Mouse (Mus musculus): ENCODE results near the gene Ccz1. TPM values are rescaled to one million over a fixed set of nuclear protein-coding genes. Genes with fewer than 3 reads are reported as not detected.

The Ccz1 gene
- polyA plus RNA-seq, 1 experiment from 2014 or later: 57.1 TPM

GRCm38 (mm10) chr5:144047324-144047723 lies 32.6 kb upstream of the Ccz1 start:
- H3K36me3 ChIP-seq (ENCODE audit: control insufficient read depth, insufficient read depth, low read length): no peaks in the 10 kb centered on the region
- no peaks in the 10 kb centered on the region for H3K9me3 ChIP-seq (ENCODE audit: control insufficient read depth, low read length)
- H3K9ac ChIP-seq (ENCODE audit: low read length): no peak overlapping the region
- 72% methylated on average over 13 of the region's 13 CpGs for WGBS
- no peak overlapping the region for H3K4me2 ChIP-seq (replicated peaks; ENCODE audit: low read depth)
- DNase-seq (ENCODE audit: low spot score) (no peak), ATAC-seq (ENCODE audit: low FRiP score, low TSS enrichment) (no peak)
- no peak overlapping the region for H3K4me3 ChIP-seq (ENCODE audit: low read depth, low read length)
- H3K4me1 ChIP-seq (replicated peaks; ENCODE audit: control insufficient read depth, insufficient read depth): no peaks in the 10 kb centered on the region
- H3K27ac ChIP-seq (replicated peaks): no peak overlapping the region
- no peaks in the 10 kb centered on the region for H3K27me3 ChIP-seq (ENCODE audit: control insufficient read depth, insufficient read depth, low read length)
- no peak for TF ChIP-seq EP300 (optimal IDR thresholded peaks at IDR 0.05)
- no peak for TF ChIP-seq CTCF (IDR thresholded peaks at IDR 0.05; ENCODE audit: low read depth)

DNA sequence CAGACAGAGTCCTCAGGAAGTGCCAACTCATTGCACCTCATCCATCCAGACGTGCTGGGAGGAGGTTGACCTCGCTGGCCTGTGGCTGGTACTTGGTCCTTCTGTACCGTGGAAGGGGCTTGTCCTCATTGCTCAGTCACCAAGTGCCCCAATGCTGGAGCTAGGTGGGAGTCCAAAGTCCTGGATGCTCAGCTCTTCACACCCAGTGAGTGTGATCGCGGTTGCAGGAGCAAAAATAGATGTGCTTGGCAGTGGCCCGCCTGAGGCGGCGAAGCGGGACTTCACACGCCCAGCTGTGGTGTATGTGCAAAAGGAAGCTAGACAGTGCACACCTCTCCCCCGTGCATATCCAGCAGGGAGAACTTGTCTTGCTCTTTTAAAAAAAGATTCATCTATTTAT lies 28.5 kb upstream of the Ccz1 start:
- Histone ChIP-seq H3K9me3 (ENCODE audit: control insufficient read depth, low read length) (no peaks in the 10 kb centered on the region), H3K36me3 (ENCODE audit: control insufficient read depth, insufficient read depth, low read length) (no peaks in the 10 kb centered on the region), H3K27ac (replicated peaks) (no peak overlapping the region), H3K4me3 (ENCODE audit: low read depth, low read length) (no peak overlapping the region), H3K4me2 (replicated peaks; ENCODE audit: low read depth) (no peak overlapping the region), H3K9ac (ENCODE audit: low read length) (no peak overlapping the region), H3K4me1 (replicated peaks; ENCODE audit: control insufficient read depth, insufficient read depth) (no peaks in the 10 kb centered on the region), H3K27me3 (ENCODE audit: control insufficient read depth, insufficient read depth, low read length) (no peaks in the 10 kb centered on the region)
- 81% methylated on average over 11 of the region's 11 CpGs for whole genome bisulfite sequencing
- ATAC-seq (ENCODE audit: low FRiP score, low TSS enrichment) (no peak), DNase-seq (ENCODE audit: low spot score) (no peak)
- TF ChIP-seq CTCF (IDR thresholded peaks at IDR 0.05; ENCODE audit: low read depth) (no peak), EP300 (optimal IDR thresholded peaks at IDR 0.05) (no peak)

- H3K9me3 ChIP-seq (ENCODE audit: control insufficient read depth, low read length): no peaks in the 10 kb centered on the region
- peak; percentile 79 for DNase-seq (ENCODE audit: low spot score)
- TF ChIP-seq EP300 (optimal IDR thresholded peaks at IDR 0.05): no peak
- TF ChIP-seq CTCF (IDR thresholded peaks at IDR 0.05; ENCODE audit: low read depth): peak; percentile 94
- peak; percentile 49; the same call in 1 of the 2 replicates for ATAC-seq (ENCODE audit: low FRiP score, low TSS enrichment)
- H3K9ac ChIP-seq (ENCODE audit: low read length): no peak overlapping the region
- H3K4me2 ChIP-seq (replicated peaks; ENCODE audit: low read depth): peak overlapping the region; percentile 31
- 48% methylated on average over 11 of the region's 11 CpGs for WGBS
- H3K4me3 ChIP-seq (ENCODE audit: low read depth, low read length): no peak overlapping the region
- no peaks in the 10 kb centered on the region for H3K4me1 ChIP-seq (replicated peaks; ENCODE audit: control insufficient read depth, insufficient read depth)
- H3K36me3 ChIP-seq (ENCODE audit: control insufficient read depth, insufficient read depth, low read length): no peaks in the 10 kb centered on the region
- no peaks in the 10 kb centered on the region for H3K27me3 ChIP-seq (ENCODE audit: control insufficient read depth, insufficient read depth, low read length)
- no peak overlapping the region for H3K27ac ChIP-seq (replicated peaks)
Measured at GRCm38 (mm10) chr5:144040720-144041364, 26.2 kb upstream of the Ccz1 start.

- ATAC-seq (ENCODE audit: low FRiP score, low TSS enrichment): no peak
- Histone ChIP-seq H3K4me1 (replicated peaks; ENCODE audit: control insufficient read depth, insufficient read depth) (no peaks in the 10 kb centered on the region), H3K9me3 (ENCODE audit: control insufficient read depth, low read length) (no peaks in the 10 kb centered on the region), H3K27ac (replicated peaks) (no peak overlapping the region), H3K36me3 (ENCODE audit: control insufficient read depth, insufficient read depth, low read length) (no peaks in the 10 kb centered on the region), H3K4me2 (replicated peaks; ENCODE audit: low read depth) (no peak overlapping the region), H3K27me3 (ENCODE audit: control insufficient read depth, insufficient read depth, low read length) (no peaks in the 10 kb centered on the region), H3K9ac (ENCODE audit: low read length) (no peak overlapping the region), H3K4me3 (ENCODE audit: low read depth, low read length) (no peak overlapping the region)
- whole genome bisulfite sequencing: 92% methylated on average over 5 of the region's 5 CpGs
- no peak for DNase-seq (ENCODE audit: low spot score)
- TF ChIP-seq EP300 (optimal IDR thresholded peaks at IDR 0.05): no peak
- no peak for TF ChIP-seq CTCF (IDR thresholded peaks at IDR 0.05; ENCODE audit: low read depth)
Measured at GRCm38 (mm10) chr5:144039886-144040285, 25.2 kb upstream of the Ccz1 start.

DNA sequence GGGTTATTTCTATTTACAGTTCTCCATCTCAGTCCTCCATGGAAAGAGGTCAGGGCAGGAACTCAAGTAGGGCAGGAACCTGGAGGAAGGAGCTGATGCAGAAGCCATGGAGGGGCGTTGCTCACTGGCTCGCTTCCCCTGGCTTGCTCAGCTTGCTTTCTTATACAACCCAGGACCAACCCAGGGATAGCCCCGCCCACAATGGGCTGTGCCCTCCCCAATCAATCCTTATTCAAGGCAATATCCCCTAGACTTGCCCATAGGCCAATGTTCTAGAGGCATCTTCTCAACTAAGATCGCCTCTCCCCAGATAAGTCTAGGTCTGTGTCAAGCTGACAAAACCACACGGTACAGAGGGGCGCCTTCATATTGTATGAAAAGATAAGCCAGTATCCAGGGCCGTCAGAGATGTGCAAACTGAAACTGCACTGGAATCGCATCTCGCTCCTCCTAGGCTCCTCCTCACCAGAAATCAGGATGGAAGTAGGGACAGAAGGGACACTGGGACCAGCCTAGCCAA lies 24.5 kb upstream of the Ccz1 start:
- no peaks in the 10 kb centered on the region for H3K4me1 ChIP-seq (replicated peaks; ENCODE audit: control insufficient read depth, insufficient read depth)
- DNase-seq (ENCODE audit: low spot score) (no peak), ATAC-seq (ENCODE audit: low FRiP score, low TSS enrichment) (no peak)
- no peak overlapping the region for H3K4me2 ChIP-seq (replicated peaks; ENCODE audit: low read depth)
- 79% methylated on average over 9 of the region's 9 CpGs for WGBS
- H3K36me3 ChIP-seq (ENCODE audit: control insufficient read depth, insufficient read depth, low read length): no peaks in the 10 kb centered on the region
- no peak overlapping the region for H3K4me3 ChIP-seq (ENCODE audit: low read depth, low read length)
- H3K9me3 ChIP-seq (ENCODE audit: control insufficient read depth, low read length): no peaks in the 10 kb centered on the region
- no peak overlapping the region for H3K9ac ChIP-seq (ENCODE audit: low read length)
- no peaks in the 10 kb centered on the region for H3K27me3 ChIP-seq (ENCODE audit: control insufficient read depth, insufficient read depth, low read length)
- H3K27ac ChIP-seq (replicated peaks): no peak overlapping the region
- TF ChIP-seq EP300 (optimal IDR thresholded peaks at IDR 0.05): no peak
- no peak for TF ChIP-seq CTCF (IDR thresholded peaks at IDR 0.05; ENCODE audit: low read depth)

DNA sequence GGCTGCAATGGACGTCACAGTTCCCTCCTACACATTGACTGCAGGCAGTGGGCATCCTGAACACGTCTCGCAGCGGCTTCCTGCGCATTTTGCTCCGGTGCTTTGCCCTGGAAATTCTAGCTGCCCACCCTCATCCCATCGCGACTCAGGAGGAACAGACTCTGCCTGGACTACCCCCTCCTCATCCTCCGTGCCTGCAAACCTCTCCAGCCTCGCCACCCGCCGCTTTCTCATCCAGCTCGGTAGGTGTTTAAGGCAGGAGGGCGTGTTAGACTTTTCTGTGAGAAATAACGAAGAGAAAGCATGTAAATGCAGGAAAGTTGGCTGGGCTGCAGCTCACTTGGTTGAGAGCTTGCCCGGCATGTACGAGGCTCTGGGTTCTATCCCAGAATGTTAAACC lies 22.3 kb upstream of the Ccz1 start:
- Histone ChIP-seq H3K4me2 (replicated peaks; ENCODE audit: low read depth) (no peak overlapping the region), H3K27ac (replicated peaks) (no peak overlapping the region), H3K9me3 (ENCODE audit: control insufficient read depth, low read length) (no peaks in the 10 kb centered on the region), H3K36me3 (ENCODE audit: control insufficient read depth, insufficient read depth, low read length) (no peaks in the 10 kb centered on the region), H3K9ac (ENCODE audit: low read length) (no peak overlapping the region), H3K4me1 (replicated peaks; ENCODE audit: control insufficient read depth, insufficient read depth) (no peaks in the 10 kb centered on the region), H3K27me3 (ENCODE audit: control insufficient read depth, insufficient read depth, low read length) (no peaks in the 10 kb centered on the region), H3K4me3 (ENCODE audit: low read depth, low read length) (no peak overlapping the region)
- ATAC-seq (ENCODE audit: low FRiP score, low TSS enrichment) (no peak), DNase-seq (ENCODE audit: low spot score) (no peak)
- 54% methylated on average over 17 of the region's 17 CpGs for whole genome bisulfite sequencing
- TF ChIP-seq EP300 (optimal IDR thresholded peaks at IDR 0.05): no peak
- TF ChIP-seq CTCF (IDR thresholded peaks at IDR 0.05; ENCODE audit: low read depth): no peak

Measured in stomach, postnatal 0 days (tissue).